Mouse (Mus musculus) MEL (cell line): ENCODE data around the gene Fam160a1.

Experiments
- CTCF ChIP-seq, 3 experiments: IDR thresholded peaks in 2 of 3; conservative IDR thresholded peaks in 1 of 3; 2 replicates each; pipeline ENCODE4 v1.5.1; 2011 to 2012; ENCODE audit warnings: low read length in 3 of 3, low read depth in 2 of 3, mild to moderate bottlenecking in 2 of 3, improper control_type of control experiment in 1 of 3, inconsistent platforms in 1 of 3, mixed read lengths in 1 of 3, moderate library complexity in 1 of 3; ENCODE audit not compliant: control insufficient read depth in 1 of 3, insufficient read depth in 1 of 3, poor library complexity in 1 of 3, severe bottlenecking in 1 of 3
- E2F4 ChIP-seq: IDR thresholded peaks from 2 replicates; pipeline ENCODE4 v1.6.1; 2011; ENCODE audit warnings: low read depth, low read length, improper control_type of control experiment, borderline replicate concordance
- ELF1 ChIP-seq: IDR thresholded peaks from 2 replicates; pipeline ENCODE4 v1.6.1; 2014; ENCODE audit warnings: low read depth, mild to moderate bottlenecking, inconsistent platforms, low read length, improper control_type of control experiment, moderate library complexity
- ETS1 ChIP-seq: IDR thresholded peaks from 2 replicates; pipeline ENCODE4 v1.6.1; 2012; ENCODE audit warnings: low read depth, mild to moderate bottlenecking, inconsistent platforms, low read length, improper control_type of control experiment, moderate library complexity
- GATA1 ChIP-seq: IDR thresholded peaks from 2 replicates; pipeline ENCODE4 v1.6.1; 2011; ENCODE audit warnings: low read depth, low read length, improper control_type of control experiment
- MAFK ChIP-seq: IDR thresholded peaks from 2 replicates; pipeline ENCODE4 v1.6.1; 2011; ENCODE audit warnings: low read depth, mild to moderate bottlenecking, low read length, improper control_type of control experiment, borderline replicate concordance
- MXI1 ChIP-seq: IDR thresholded peaks from 2 replicates; pipeline ENCODE4 v1.6.1; 2011; ENCODE audit warnings: mild to moderate bottlenecking, low read depth, low read length, improper control_type of control experiment
- POLR2AphosphoS2 ChIP-seq: IDR thresholded peaks from 2 replicates; pipeline ENCODE4 v1.6.1; 2011; ENCODE audit warnings: low read length, improper control_type of control experiment
- RCOR1 ChIP-seq: IDR thresholded peaks from 2 replicates; pipeline ENCODE4 v1.6.1; 2012; ENCODE audit warnings: low read depth, mild to moderate bottlenecking, inconsistent platforms, low read length, improper control_type of control experiment
- SIN3A ChIP-seq: IDR thresholded peaks from 2 replicates; pipeline ENCODE4 v1.6.1; 2012; ENCODE audit warnings: low read length, improper control_type of control experiment, inconsistent platforms
- TAL1 ChIP-seq: IDR thresholded peaks from 2 replicates; pipeline ENCODE4 v1.6.1; 2012; ENCODE audit warnings: mild to moderate bottlenecking, inconsistent platforms, low read length, moderate library complexity, mixed read lengths
- TCF12 ChIP-seq: IDR thresholded peaks from 2 replicates; pipeline ENCODE4 v1.6.1; 2014; ENCODE audit warnings: low read depth, mild to moderate bottlenecking, inconsistent platforms, low read length, improper control_type of control experiment, moderate library complexity
- USF1 ChIP-seq: IDR thresholded peaks from 2 replicates; pipeline ENCODE4 v1.6.1; 2014; ENCODE audit warnings: low read depth, mild to moderate bottlenecking, inconsistent platforms, low read length, improper control_type of control experiment, moderate library complexity
- USF2 ChIP-seq, 2 experiments: IDR thresholded peaks; 2 replicates each; pipeline ENCODE4 v1.6.1; 2011 to 2012; ENCODE audit warnings: improper control_type of control experiment in 2 of 2, low read length in 2 of 2, borderline replicate concordance in 1 of 2, inconsistent platforms in 1 of 2, low read depth in 1 of 2, mild to moderate bottlenecking in 1 of 2; ENCODE audit not compliant: insufficient read depth in 1 of 2

DNA sequence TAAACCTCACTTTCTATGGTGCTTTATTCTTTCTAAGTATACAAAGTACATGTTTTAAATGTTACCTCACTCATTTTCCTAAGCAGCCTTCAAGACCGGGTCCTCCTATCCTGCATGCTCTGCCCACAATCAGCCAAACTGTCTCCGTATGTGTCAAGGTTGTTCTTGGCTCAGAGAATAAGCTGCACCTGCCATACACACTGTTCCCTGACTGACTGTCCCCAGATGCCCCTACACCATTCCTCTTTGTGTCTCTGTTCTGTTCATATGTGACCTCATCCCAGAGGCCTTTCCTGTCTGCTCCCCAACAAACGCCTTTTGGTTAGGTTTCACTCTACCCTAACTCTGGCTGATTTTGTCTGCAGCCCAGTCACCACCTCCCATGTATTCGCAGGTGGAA, 10.2 kb upstream of the Fam160a1 start:
- no peak for TF ChIP-seq TCF12
- TF ChIP-seq RCOR1 = no peak
- no peak for TF ChIP-seq CTCF (IDR thresholded peaks at IDR 0.05 in 2 of 3, conservative IDR thresholded peaks at IDR 0.05 in 1 of 3; ENCODE audit: control insufficient read depth in 1 of 3, insufficient read depth in 1 of 3, low read depth in 2 of 3, low read length in 3 of 3, poor library complexity in 1 of 3, severe bottlenecking in 1 of 3)
- TF ChIP-seq USF2 (IDR thresholded peaks at IDR 0.05; ENCODE audit: borderline replicate concordance in 1 of 2, insufficient read depth in 1 of 2, low read depth in 1 of 2, low read length in 2 of 2) = no peak
- TF ChIP-seq ETS1 = no peak
- TF ChIP-seq E2F4 = no peak
- no peak for TF ChIP-seq SIN3A
- TF ChIP-seq MAFK = no peak
- TF ChIP-seq MXI1 = no peak
- TF ChIP-seq ELF1 = no peak
- TF ChIP-seq TAL1 = no peak
- no peak for TF ChIP-seq GATA1
- no peak for TF ChIP-seq USF1
- no peak for TF ChIP-seq POLR2AphosphoS2
